Mouse (Mus musculus): ENCODE results near the gene Olfm3.

Olfm3 gene

DNA sequence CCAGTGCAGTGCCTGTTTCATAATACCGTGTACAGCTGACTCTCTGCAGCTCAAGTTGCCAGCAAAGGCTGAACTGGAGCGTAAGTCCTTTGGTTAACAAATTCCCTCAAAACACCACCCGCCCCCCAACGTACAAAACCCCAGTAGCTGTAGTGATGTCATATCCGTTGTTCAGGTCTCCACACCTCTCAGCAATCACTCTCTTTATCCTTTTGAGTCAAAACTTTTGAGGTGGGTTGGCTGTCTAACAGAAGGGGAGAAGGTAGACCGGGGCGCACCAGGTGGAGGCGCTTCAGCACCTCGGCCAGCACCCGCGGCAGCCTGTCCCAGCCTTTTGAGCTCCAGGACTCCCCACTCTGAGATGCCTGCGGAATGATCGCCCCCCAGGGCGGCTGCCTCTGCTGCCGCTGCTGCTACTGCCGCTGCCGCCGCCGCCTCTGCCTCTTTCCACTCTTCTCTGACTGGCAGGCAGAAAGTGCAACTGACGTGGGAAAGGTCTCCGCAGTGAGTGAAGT is at the start of gene Olfm3:
Gene Olfm3, plus strand, starts transcription at position 155 of the 515 bp plus-strand sequence.
- no peak for DNase-seq (ENCODE audit: low spot score)

DNA sequence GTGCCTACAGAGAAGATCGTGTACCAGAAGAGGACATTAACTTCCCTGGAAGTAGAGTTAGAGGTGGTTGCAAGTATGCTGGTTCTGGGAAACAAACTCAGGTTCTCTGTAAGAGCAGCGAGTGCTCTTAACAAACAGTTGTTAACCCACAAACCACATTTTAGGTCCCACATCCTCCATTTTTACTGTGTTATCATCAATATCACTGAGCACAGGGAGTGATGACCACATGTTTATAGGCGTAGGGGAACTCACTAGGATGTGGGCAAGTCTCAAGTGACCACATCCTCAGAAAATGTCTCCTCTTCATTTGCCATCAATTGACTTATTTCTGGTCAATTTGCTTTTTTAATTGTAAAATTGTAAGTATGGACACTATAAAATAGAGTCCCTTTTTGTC is 14.1 kb upstream of the Olfm3 start:
- DNase-seq (ENCODE audit: low spot score): no peak

DNA sequence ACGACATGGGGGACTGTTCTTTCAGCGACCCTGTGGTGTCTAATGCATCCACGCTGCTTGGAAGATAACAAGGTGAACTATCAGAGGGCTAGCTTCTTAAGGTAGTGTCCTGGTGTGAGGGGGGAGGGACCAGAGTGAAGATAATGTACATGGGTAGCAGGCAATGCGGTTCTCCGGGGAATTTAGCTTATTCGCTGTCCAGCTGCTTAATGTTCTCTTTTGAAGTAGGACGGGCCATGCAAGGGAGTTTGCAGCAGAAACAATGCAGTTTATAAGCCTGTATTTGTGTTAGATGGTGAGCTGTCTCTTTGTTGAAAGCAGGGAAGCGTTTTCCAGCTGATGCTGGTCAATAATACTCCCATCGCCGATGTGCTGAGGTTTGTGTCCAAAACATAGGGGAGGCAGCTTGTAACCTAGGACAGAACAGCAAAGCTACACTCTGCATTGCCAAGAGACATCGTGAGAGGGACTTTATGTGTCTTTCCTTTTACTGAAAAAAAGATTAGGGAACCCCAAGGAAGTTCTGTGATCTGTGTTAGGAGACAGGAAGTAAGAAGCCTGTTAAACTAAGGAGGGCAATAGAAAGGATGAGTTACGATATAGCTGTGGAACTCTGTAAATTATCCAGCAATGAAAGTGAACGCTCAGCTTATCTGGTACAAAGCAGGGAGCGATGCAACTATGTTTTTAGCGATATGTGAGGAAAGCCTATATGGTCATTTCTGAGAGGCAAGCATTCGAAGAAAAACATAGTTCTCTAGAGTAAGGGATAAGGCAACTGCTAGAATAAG is 950 bp downstream of the Olfm3 start:
- DNase-seq (ENCODE audit: low spot score): no peak

DNA sequence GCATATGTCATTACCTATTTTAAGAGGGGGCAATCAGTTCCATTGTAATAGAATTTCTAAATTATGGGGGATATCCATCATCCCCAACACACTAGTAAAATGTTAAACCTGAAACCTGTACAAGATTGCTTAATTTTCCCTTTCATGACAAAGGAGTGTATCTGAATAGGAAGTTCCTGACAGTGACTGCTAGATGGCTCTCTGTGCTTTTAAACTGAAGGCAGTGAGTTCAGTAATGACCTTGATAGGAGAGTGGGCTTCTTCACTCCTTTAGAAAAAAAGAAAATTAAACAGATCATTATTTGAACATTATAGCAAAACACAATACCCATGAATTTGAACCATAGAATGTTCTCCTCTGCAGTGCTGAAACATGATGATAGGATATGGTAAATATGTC is 3.7 kb downstream of the Olfm3 start:
- no peak for DNase-seq (ENCODE audit: low spot score)

DNA sequence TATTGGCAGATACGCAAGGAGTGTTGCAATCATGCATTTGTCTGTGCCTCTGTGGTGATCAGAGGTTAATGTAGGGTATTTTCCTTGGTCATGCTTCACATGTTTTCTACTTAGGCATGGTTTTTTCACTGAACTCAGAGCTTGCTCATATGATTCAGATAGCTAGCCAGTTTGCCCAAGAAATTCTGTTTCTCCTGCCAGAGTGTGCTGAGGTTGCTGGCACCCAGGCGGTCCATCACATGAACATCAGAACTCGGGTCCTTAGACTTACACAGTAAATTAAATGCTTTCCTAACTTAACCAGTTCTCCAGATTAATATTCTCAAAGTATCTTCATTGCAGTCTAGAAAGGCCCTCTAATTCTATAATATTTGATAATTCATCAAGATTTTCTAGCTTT is 5.0 kb downstream of the Olfm3 start:
- no peak for DNase-seq (ENCODE audit: low spot score)

DNA sequence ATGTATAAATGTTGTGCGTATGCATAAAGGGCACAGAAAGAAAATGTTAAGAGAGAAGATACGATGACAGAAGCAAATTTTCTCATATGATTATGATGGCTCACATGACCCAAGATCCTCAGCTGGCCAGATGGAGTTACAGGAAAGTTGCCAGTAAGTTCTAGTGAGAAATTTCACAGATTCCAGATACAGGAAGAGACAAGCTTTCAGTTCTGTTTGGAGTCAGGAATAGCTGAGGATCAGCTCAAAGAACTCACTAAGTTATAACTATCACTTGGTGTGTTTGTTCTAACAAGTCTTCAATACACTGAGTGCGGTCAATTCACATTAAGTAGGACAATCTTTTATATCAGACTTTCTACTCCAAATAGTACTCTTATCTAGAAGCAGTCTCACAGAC is 16.2 kb downstream of the Olfm3 start:
- DNase-seq (ENCODE audit: low spot score): no peak

DNA sequence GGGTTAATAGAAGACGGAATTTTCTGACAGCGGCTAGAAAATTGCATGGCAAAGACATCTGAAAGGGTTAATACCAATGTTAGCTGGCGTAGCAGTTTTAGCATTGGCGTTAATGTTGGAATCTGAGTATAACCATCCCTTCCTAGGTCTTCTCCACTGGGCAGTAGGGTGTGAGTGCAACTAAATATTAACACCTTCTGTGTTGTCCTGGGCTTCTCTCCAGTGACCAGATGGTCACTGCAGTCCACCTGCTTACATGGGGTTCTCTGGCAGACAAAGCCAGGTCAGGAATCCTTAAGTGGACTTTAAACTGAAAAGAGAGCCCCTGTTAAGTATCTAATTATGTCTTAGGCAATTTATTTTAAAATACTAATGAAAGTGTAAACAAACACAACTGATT is 25.7 kb downstream of the Olfm3 start:
- no peak for DNase-seq (ENCODE audit: low spot score)

DNA sequence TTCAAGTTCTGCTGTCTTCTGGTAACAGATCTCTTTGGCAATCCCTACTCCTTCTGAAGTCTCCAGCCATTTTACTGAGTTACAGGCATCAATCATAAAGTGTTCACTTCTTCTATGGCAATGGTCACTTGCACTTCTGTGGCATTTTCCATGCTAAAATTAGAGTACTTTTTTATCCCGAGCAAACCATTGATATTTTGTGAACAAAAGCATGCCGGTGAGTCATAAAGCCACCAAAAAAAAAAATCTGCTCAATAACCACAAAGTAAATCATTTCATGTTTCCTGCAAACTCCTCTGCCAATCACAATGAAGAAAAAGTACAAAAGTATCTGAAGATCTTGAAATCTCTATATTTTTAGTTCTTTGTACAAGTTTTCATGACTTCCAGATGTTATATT is 26.5 kb downstream of the Olfm3 start:
- no peak for DNase-seq (ENCODE audit: low spot score)

DNA sequence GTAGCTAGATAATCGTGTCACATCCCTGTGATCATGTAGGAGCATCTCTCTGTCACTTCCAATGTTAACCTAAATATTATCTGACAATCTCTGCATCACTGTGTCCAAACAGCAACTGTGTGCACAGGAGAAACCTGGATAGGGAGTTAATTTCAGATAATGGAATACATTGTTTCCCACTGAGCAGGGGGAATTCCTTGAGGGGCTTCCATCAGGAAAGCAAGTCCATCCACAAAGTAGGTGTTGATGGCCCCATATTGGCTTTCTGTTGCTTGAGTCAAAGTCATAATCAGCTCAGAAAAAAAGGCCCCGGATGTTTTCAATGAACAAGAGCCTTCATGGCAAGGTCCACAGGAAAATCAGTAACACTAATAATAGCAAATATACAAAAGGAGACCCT is 26.9 kb downstream of the Olfm3 start:
- no peak for DNase-seq (ENCODE audit: low spot score)

DNA sequence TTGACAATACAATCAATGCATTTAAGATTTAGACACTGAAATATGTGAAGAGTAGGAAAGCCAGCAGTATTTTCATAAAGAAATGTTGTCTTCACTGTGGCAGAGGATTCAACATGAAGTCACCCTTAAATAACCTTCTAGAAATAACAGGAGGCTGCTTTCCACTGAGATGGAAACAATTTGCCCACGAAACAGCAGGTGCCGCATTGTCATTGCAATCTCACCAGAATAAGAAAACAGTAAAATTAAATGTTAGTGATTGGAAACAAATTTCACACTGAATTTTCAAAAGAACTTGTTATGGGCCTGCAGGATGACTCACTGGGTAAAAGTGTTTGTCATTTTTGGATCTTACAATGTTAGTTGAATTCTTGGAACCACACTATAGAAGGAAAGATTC is 29.0 kb downstream of the Olfm3 start:
- no peak for DNase-seq (ENCODE audit: low spot score)

DNA sequence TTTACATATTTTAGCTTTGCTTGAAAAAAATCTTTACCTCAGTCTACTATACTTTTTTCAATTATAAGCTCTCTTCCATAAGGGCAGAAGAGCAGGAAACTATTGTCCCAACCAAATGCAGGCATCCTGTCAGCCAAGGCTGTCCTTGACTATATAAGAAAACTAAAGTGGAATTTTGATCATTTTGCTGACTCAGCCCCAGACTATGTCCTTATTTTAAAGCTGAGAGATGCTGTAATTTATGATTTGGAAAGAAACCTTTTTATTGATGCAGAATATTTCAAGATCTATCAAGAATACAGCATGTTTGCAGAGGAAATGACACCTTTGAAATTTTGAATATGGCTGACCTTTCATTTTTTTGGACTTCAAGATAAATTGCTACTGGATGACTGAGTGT is 51.0 kb downstream of the Olfm3 start:
- DNase-seq (ENCODE audit: low spot score): no peak

DNA sequence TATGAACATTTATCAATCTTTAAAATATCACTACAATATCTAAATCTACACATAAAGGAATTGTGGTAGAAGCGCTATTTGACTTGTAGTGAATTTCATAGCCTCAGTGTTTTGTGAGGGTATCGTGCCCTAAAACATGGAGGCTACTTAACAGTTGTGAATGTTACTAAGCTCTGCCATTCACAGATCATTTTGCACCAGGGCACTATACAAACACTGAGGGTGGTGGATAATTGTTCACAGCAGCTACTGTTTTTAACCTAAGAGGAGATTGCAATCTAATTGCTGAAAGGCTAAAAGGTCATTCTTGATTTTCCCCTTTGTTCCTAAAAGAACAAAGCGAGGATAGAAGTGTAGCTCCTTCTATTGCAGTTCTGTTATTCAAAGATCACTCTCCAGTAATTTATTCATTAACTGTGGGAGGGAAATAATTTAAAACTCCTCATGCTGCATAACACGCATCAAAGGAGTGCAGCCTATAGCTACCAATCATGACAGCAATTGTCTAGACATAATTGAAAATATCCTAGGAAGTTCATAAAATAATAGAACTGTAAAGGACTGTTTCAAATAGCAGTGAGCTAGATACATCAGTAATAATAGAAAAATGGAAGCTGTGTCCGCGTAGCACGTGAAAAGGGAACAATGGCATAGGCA is 55.6 kb downstream of the Olfm3 start:
- DNase-seq (ENCODE audit: low spot score): no peak

DNA sequence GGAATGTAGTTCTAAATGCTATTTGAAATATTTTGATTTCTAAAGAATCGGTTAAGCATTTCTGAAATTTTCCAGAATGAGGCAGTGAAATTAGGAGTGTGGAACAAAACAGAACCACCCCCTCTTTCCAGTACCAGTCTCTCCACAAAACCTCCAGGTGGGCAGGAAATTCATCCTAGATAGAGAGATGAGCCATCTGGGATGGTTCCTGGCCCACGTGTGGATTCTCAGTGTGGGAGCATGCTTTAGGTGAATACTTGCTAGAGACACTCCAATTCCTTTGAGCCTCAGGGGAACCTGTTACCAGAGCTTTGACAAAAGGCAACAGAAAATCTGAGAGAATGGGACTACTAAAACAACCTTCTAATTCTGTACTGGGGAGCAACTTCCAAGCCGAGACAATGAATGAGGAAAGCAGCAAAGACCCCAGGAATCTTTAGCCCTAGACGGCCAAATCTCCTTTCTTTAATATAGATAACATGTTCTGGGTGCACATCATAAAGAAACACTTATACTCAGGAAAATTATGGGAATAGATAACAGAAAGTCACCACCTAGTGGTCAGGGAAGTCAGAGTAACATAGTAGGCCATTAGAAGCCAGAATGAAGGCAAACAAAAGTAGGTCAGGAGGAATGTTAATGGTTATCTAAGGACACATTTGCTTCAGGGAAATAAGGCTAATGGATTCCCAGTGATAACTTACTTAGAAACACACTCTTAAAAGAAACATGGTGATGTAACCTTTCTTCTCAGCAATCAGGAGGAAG is 58.6 kb downstream of the Olfm3 start:
- DNase-seq (ENCODE audit: low spot score): no peak

DNA sequence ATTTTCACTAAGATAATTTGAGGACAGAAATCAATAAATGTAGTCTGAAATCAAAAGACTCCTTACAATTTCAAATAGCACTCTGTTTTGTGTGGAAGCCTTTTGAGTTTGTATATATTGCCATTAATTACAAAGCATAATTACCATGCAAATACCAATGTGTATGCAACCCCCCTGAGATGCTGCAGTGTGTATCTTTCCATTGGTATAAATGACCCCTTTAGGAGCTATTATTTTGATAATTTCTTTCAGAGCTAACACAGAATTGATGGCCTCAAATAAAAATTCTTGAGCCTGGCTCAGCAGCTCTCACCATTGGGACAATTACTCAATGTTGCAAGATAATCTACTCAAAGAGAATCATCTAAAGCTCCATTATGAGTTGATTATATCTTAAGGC is 67.3 kb downstream of the Olfm3 start:
- DNase-seq (ENCODE audit: low spot score): no peak

DNA sequence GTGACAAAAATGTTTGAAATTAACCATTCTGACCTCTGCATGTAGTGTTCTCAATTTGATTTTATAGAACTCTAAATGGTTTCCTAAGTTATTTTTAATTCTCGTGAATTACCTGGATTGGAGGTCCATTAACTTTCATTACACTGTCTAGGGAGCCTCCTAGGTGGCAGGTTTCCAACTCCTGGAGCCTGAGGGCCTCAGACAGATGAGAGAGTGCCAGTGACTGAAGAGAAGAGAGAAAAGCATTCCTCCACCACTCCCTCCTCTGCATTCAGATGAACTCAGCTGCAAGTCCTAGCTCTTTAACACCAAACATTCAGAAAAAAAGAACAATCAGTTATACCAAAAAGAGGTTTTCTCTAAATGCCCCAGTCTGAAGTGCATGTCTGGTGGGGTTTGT is 68.6 kb downstream of the Olfm3 start:
- no peak for DNase-seq (ENCODE audit: low spot score)

DNA sequence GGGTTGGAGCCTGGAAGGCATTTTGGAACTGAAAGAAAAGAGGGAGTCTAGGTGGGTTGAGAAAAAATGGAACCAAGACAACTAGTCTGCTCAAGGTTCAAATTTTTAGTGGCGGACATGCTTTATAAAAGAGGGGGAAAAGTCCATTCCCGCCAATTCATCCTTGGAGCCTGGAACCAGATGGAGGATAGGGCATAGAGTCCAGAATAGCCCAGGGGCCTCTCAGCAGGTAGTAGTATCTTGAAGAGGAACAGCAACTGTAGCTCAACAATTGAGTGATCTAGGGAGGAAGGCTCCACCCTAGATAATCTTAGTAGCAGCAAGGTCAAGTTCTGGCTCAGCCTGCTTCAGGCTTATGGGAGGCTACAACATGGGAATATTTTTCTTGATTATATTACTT is 87.0 kb downstream of the Olfm3 start:
- no peak for DNase-seq (ENCODE audit: low spot score)

DNA sequence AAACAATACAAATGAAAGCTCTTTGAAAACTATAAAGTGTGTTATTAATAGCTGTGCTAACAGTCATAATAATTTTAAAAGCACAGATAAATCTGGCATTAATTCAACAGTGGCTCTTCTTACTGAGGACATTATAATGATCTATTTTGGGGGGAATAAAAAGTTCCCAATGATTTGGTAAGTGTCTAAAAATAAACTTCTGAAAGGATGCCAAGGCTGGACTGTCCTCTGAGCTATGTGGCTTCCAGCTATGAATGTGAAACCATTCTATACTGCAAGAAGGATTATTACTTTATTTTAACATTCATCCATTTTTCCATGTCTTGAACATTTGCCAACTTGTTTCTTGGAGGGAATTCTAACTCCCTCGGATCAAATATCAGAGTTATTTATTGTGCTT is 92.1 kb downstream of the Olfm3 start:
- DNase-seq (ENCODE audit: low spot score): no peak

DNA sequence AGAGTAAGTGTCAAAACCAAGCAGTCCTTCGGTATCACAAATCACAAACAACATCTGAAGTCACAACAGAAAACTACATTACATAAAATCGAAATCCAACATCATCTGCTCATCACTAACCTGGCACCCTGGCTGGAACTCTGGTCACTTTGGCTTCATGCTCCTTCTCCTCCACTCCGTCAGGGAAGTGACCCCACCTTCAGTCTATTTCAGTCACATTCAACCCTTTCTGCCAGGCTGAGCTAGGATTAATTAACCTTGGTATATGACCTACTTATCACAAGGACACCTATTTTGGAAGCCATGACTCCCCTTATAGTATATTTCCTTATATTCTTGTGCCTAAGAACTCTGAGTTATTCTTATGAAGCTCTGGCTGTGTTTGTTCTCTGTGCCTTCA is 123.7 kb downstream of the Olfm3 start:
- no peak for DNase-seq (ENCODE audit: low spot score)

DNA sequence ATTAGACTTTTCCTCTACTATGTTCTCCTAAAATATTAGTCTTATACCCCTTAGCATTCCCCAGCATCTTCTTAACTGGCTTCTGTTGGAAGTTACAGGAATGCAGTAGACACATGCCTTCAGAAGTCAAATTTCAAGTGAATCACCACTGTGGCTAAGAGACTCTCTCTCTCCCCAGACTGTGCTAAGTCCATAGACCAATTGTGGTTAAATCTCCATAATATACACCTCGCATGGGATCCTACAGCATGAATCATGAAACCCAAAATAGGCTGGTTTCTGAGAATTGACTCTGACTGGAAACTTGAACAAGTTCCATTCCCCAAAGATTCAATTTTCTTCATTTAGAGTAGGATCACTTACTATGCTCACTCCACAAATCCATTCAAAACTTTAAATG is 124.2 kb downstream of the Olfm3 start:
- no peak for DNase-seq (ENCODE audit: low spot score)

DNA sequence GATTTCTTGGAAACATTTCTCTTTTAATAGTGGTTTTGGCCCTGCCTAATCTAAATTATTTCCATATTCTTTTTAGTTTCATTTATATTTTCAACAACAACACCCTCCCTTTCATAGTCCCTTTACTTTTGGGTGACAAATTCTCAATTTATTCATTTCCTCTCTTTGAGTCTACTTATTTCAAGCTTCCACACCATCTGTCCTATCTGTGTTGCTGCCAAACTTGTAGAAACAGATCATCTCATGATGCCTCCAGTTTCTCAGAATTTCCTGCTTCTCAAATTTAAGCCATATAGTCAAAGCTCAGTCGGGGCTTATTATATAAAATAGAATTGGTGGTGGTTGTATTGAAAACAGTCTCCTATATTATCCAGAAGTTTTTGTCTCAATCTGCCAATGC is 124.7 kb downstream of the Olfm3 start:
- no peak for DNase-seq (ENCODE audit: low spot score)

DNA sequence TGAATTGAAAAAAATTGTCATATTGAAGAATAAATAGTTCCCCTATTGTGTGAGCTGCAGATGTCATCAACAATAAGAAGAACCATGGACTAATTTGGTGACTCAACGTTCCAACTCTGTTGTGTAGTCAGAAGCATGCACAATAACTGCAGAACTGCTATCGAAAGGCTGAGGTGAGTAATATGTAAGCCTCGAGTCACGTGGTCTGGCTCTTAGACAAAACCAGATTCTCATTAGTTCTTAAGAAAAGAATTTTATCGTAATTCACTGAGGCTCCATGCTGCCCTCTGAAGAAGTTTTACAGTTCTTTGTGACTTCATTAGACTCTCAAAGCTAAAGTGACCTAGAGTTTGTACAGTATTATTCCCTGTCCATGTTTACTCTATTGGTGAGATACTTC is 145.2 kb downstream of the Olfm3 start:
- DNase-seq (ENCODE audit: low spot score): no peak

DNA sequence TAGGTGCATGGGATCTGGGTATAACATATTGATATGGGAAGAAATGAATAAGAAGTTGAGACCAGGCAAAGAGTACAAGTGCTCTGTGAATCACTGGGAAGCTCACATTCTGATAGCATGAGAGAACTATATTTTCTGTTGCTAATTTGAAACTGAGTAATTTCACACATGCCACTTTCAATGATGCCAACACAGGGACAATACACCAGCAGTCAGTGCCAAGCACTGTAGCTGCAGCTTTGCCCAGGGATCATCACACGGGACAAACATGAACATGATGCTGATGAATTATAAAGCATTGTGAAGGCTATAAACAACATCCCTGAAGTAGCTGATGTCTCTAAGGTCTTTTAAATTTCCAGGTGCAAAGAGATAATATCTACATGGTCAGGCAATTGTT is 161.0 kb downstream of the Olfm3 start:
- no peak for DNase-seq (ENCODE audit: low spot score)

Data from adipocyte (in vitro differentiated cells).